19 mouse cellular contexts compared by ENCODE assay signal in genomic region chr4:34239624-34240023, GRCm38 (mm10).
A peak's percentile ranks its signal among the peaks of the same experiment; 100 is the strongest.
DNase-seq lines count a peak whose midpoint lies in the region; ATAC-seq lines count a peak whose summit lies in the region.
"Had no signal": no experiment of that assay in that cellular context is flagged by ENCODE, and none has a peak within 500 bp of the region (broad histone marks: within the 10 kb centered on the region; RNA-seq: fewer than 3 reads in every experiment).

No protein-coding gene starts in this region.

- H3K27me3 ChIP-seq in embryonic facial prominence, embryonic 11.5 days (ENCODE audit: control insufficient read depth, insufficient read depth, low read length): no peaks in the 10 kb centered on the region
- H3K27me3 ChIP-seq in embryonic facial prominence, embryonic 10.5 days (replicated peaks; ENCODE audit: low read depth, poor library complexity, severe bottlenecking): no peaks in the 10 kb centered on the region
- no peaks in the 10 kb centered on the region for H3K27me3 ChIP-seq in neural tube, embryonic 11.5 days (ENCODE audit: control insufficient read depth, insufficient read depth, low read length)
- H3K27me3 ChIP-seq: hindbrain, embryonic 12.5 days had no signal

- no peak overlapping the region for H3K4me3 ChIP-seq in embryonic facial prominence, embryonic 11.5 days (ENCODE audit: low read depth, low read length)
- no peak overlapping the region for H3K4me3 ChIP-seq in embryonic facial prominence, embryonic 10.5 days
- H3K4me3 ChIP-seq in neural tube, embryonic 11.5 days (ENCODE audit: low read depth, low read length): no peak overlapping the region
- H3K4me3 ChIP-seq: embryonic facial prominence, embryonic 13.5 days; forebrain, embryonic 13.5 days; heart, embryonic 13.5 days; hindbrain, embryonic 12.5 days had no signal

- DNase-seq in embryonic facial prominence, embryonic 11.5 days (ENCODE audit: low spot score): peak; percentile 18
- no peak for DNase-seq in embryonic facial prominence, embryonic 10.5 days (ENCODE audit: low spot score)
- peak; percentile 20 for DNase-seq in neural tube, embryonic 11.5 days (ENCODE audit: low spot score)
- no peak for DNase-seq in neural tube, embryonic 10.5 days (ENCODE audit: extremely low spot score, low spot score)
- DNase-seq in mesoderm, embryonic 11.5 days (ENCODE audit: low read depth, low spot score): peak; percentile 34
- no peak for DNase-seq in kidney, postnatal 14 days
- DNase-seq in thymus, postnatal 14 days: no peak
- DNase-seq: adrenal gland, adult 2 months; adrenal gland, postnatal 25 days; cerebellum, adult 2 months; forebrain, postnatal 0 days; gastrocnemius, postnatal 36 days; heart, adult 11 months; heart, postnatal 36 days had no signal

- no peak for ATAC-seq in embryonic facial prominence, embryonic 11.5 days (replicated peaks; ENCODE audit: insufficient number of reproducible peaks, low FRiP score, low TSS enrichment, low read depth)
- no peak for ATAC-seq in neural tube, embryonic 11.5 days (ENCODE audit: insufficient read depth, low FRiP score, low TSS enrichment)
- ATAC-seq: forebrain, embryonic 13.5 days; forebrain, postnatal 0 days; hindbrain, embryonic 16.5 days had no signal

- no peak overlapping the region for H3K27ac ChIP-seq in embryonic facial prominence, embryonic 11.5 days (replicated peaks; ENCODE audit: low read depth, low read length)
- H3K27ac ChIP-seq in embryonic facial prominence, embryonic 10.5 days (replicated peaks): no peak overlapping the region
- H3K27ac ChIP-seq in neural tube, embryonic 11.5 days (ENCODE audit: low read depth, low read length): no peak overlapping the region
- H3K27ac ChIP-seq: embryonic facial prominence, embryonic 13.5 days; forebrain, embryonic 13.5 days; heart, embryonic 13.5 days; hindbrain, embryonic 12.5 days had no signal

- 35% methylated on average over 3 of the region's 3 CpGs for WGBS in embryonic facial prominence, embryonic 11.5 days
- WGBS in embryonic facial prominence, embryonic 10.5 days: 52% methylated on average over 3 of the region's 3 CpGs
- WGBS in neural tube, embryonic 11.5 days: 51% methylated on average over 3 of the region's 3 CpGs

- no peak overlapping the region for H3K4me2 ChIP-seq in embryonic facial prominence, embryonic 11.5 days (ENCODE audit: low read depth, low read length)
- no peak overlapping the region for H3K4me2 ChIP-seq in neural tube, embryonic 11.5 days (ENCODE audit: low read depth)
- H3K4me2 ChIP-seq: embryonic facial prominence, embryonic 13.5 days; forebrain, embryonic 13.5 days; heart, embryonic 13.5 days; hindbrain, embryonic 12.5 days had no signal

- no peak overlapping the region for H3K9ac ChIP-seq in embryonic facial prominence, embryonic 11.5 days (replicated peaks; ENCODE audit: low read length)
- H3K9ac ChIP-seq in neural tube, embryonic 11.5 days (ENCODE audit: low read length): no peak overlapping the region
- H3K9ac ChIP-seq: embryonic facial prominence, embryonic 13.5 days; forebrain, embryonic 13.5 days; forebrain, postnatal 0 days; heart, embryonic 13.5 days; hindbrain, embryonic 12.5 days had no signal

- H3K4me1 ChIP-seq in embryonic facial prominence, embryonic 11.5 days (ENCODE audit: control insufficient read depth, insufficient read depth, low read length): no peaks in the 10 kb centered on the region; the same call in 1 of the 2 replicates
- H3K4me1 ChIP-seq in embryonic facial prominence, embryonic 10.5 days: peaks cover 17% of the 10 kb centered on the region
- no peaks in the 10 kb centered on the region for H3K4me1 ChIP-seq in neural tube, embryonic 11.5 days (ENCODE audit: control insufficient read depth, insufficient read depth, low read length)
- H3K4me1 ChIP-seq: heart, embryonic 13.5 days had no signal

- no peaks in the 10 kb centered on the region for H3K36me3 ChIP-seq in embryonic facial prominence, embryonic 11.5 days (replicated peaks; ENCODE audit: control insufficient read depth, insufficient read depth, low read depth, low read length)
- no peaks in the 10 kb centered on the region for H3K36me3 ChIP-seq in embryonic facial prominence, embryonic 10.5 days (replicated peaks)
- no peaks in the 10 kb centered on the region for H3K36me3 ChIP-seq in neural tube, embryonic 11.5 days (ENCODE audit: control insufficient read depth, insufficient read depth, low read length)
- H3K36me3 ChIP-seq: embryonic facial prominence, embryonic 13.5 days; heart, embryonic 13.5 days; hindbrain, embryonic 12.5 days had no signal

- H3K9me3 ChIP-seq in embryonic facial prominence, embryonic 11.5 days (replicated peaks; ENCODE audit: control insufficient read depth, low read length): no peaks in the 10 kb centered on the region
- no peaks in the 10 kb centered on the region for H3K9me3 ChIP-seq in embryonic facial prominence, embryonic 10.5 days
- H3K9me3 ChIP-seq in neural tube, embryonic 11.5 days (ENCODE audit: control insufficient read depth, low read length): no peaks in the 10 kb centered on the region
- H3K9me3 ChIP-seq: embryonic facial prominence, embryonic 13.5 days; forebrain, embryonic 13.5 days; heart, embryonic 13.5 days; hindbrain, embryonic 12.5 days had no signal

Comparison
In these comparisons a context has a peak if more than half of its experiments do, and no peak if none do; other contexts are left out.
1. DNase-seq: peak in embryonic facial prominence, embryonic 11.5 days (single experiment), neural tube, embryonic 11.5 days (single experiment) and mesoderm, embryonic 11.5 days (single experiment); none in embryonic facial prominence, embryonic 10.5 days (single experiment), neural tube, embryonic 10.5 days (single experiment), kidney, postnatal 14 days (single experiment) and thymus, postnatal 14 days (single experiment).